Mouse (Mus musculus): Measurements from ENCODE around the gene Focad. TPM values are rescaled to one million over a fixed set of nuclear protein-coding genes. Genes with fewer than 3 reads are reported as not detected.

Focad gene
- polyA plus RNA-seq, 1 experiment, result 7.7 TPM

DNA sequence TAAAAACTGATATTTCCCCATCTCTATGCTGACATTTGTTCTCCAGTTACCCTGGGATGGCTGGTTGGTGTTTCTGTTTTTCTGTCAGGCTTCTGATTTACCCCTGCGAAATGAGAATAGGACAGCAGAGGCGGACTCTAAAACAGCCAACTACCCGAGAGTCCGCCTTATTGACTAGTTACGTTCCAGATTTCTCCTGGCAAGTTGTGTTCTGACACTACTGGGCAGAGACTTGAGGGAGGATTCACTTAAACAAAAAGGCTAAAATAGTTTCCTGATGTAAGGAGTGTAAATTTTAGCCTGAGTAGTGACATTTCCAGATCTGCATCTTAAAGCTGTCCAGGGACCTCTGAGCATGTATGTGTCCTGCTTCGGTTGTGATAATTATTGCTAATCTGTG lies 308.5 kb downstream of the Focad start:
- no peak overlapping the region for H3K27ac ChIP-seq (ENCODE audit: control insufficient read depth, insufficient read depth, low read depth, low read length, poor library complexity)
- TF ChIP-seq POLR2A (IDR thresholded peaks at IDR 0.05; ENCODE audit: borderline replicate concordance, control insufficient read depth, low read depth, low read length) (no peak), CTCF (IDR thresholded peaks at IDR 0.05; ENCODE audit: control insufficient read depth, insufficient read depth, low read length) (no peak)
- WGBS, result 82% methylated on average over 6 of the region's 6 CpGs
- no peak overlapping the region for H3K4me3 ChIP-seq (replicated peaks; ENCODE audit: control insufficient read depth, low read depth, low read length)
- no peaks in the 10 kb centered on the region; the same call in 1 of the 2 replicates for H3K4me1 ChIP-seq (ENCODE audit: control insufficient read depth, insufficient read depth, low read length)

DNA sequence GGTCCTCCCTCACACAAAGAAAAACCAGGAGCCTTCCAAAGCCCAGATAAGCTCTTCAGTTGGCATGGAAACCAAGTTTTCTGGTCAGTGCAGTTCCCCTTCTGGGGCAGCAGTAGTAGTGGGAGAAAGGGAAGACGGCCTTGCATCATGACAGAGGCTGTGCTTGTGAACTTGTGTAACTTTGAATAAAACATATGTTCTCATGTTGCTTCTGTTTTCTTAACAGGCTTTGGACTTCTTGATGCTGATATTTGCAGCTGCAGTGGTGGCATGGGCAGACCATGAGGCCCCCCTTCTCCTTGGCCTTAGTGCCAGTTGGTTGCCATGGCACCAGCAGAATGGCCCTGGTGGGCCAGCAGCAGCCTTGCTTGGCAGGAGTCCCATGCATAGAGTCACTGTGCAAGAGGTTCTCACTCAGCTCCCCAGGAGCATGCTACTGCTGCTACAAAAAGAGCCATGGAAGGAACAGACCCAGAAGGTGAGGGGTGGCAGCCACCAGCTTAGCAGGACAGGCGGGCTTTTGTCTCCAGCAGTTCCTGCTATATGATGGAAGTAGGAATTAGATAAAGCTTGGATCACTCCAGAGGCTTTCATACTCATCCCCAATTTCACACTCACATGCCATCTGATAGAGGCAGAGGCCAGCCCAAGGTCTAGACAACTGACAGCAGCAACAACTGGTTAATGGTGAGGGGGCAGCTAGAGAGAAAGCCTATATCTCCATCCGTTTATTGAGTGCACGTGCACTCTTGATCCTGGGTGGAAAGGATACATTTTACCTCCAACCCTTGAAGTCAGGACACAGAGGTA lies 312.7 kb downstream of the Focad start:
- TF ChIP-seq POLR2A (IDR thresholded peaks at IDR 0.05; ENCODE audit: borderline replicate concordance, control insufficient read depth, low read depth, low read length) (no peak), CTCF (IDR thresholded peaks at IDR 0.05; ENCODE audit: control insufficient read depth, insufficient read depth, low read length) (no peak)

DNA sequence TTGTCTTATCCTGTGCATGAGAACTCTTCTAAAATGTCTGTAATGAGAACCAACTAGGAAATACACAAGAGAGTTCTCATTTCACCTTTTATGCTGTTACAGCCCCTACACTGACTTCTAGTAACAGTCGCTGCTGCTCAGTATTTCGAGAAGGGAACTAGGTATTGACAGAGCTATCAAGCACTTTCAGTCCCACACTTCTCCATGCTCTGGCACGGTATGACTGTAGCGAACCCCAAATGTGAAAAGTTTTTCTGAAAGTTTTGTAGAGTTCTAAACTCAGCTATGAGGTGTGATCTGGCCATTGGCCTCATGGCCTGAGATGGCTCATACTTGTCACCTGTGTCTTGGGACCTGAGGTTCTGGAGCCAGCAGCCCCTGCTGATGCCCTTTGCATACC lies 314.9 kb downstream of the Focad start:
- Histone ChIP-seq H3K4me3 (replicated peaks; ENCODE audit: control insufficient read depth, low read depth, low read length) (no peak overlapping the region), H3K27ac (ENCODE audit: control insufficient read depth, insufficient read depth, low read depth, low read length, poor library complexity) (no peak overlapping the region), H3K4me1 (ENCODE audit: control insufficient read depth, insufficient read depth, low read length) (no peaks in the 10 kb centered on the region; the same call in 1 of the 2 replicates)
- WGBS, result 86% methylated on average over 4 of the region's 4 CpGs
- no peak for TF ChIP-seq POLR2A (IDR thresholded peaks at IDR 0.05; ENCODE audit: borderline replicate concordance, control insufficient read depth, low read depth, low read length)
- no peak for TF ChIP-seq CTCF (IDR thresholded peaks at IDR 0.05; ENCODE audit: control insufficient read depth, insufficient read depth, low read length)

More for the DNA sequence above, 312.7 kb downstream of the Focad start:
- Histone ChIP-seq H3K4me3 (replicated peaks; ENCODE audit: control insufficient read depth, low read depth, low read length) (no peak overlapping the region), H3K27ac (ENCODE audit: control insufficient read depth, insufficient read depth, low read depth, low read length, poor library complexity) (peak overlapping the region; percentile 52; the same call in 1 of the 2 replicates), H3K4me1 (ENCODE audit: control insufficient read depth, insufficient read depth, low read length) (no peaks in the 10 kb centered on the region; the same call in 1 of the 2 replicates)
- 66% methylated on average over 4 of the region's 4 CpGs for whole genome bisulfite sequencing

DNA sequence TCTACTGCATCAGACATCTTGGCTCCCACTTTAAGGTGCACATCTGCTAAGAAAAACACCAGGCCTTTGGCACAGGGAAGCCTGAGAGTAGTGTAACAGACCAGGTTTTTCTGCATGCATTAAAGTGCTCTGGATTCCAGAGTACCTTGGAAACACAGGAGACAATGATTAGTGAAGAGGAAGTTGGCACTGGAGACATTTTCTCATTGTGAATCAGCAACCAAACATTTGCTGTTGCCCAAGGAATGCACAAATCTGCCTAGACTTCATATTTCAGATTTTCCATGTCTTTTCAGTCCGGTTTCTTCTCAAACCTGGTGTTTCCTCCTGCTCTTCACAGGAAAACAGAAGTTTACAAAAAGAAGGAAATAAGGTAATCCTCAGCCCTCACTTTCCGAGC lies 317.9 kb downstream of the Focad start:
- Histone ChIP-seq H3K27ac (ENCODE audit: control insufficient read depth, insufficient read depth, low read depth, low read length, poor library complexity) (no peak overlapping the region), H3K4me1 (ENCODE audit: control insufficient read depth, insufficient read depth, low read length) (no peaks in the 10 kb centered on the region; the same call in 1 of the 2 replicates), H3K4me3 (replicated peaks; ENCODE audit: control insufficient read depth, low read depth, low read length) (no peak overlapping the region)
- no peak for TF ChIP-seq POLR2A (IDR thresholded peaks at IDR 0.05; ENCODE audit: borderline replicate concordance, control insufficient read depth, low read depth, low read length)
- no peak for TF ChIP-seq CTCF (IDR thresholded peaks at IDR 0.05; ENCODE audit: control insufficient read depth, insufficient read depth, low read length)
- 42% methylated on average over 2 of the region's 2 CpGs for WGBS

- 26% methylated on average over 2 of the region's 2 CpGs for WGBS
- Histone ChIP-seq H3K4me3 (replicated peaks; ENCODE audit: control insufficient read depth, low read depth, low read length) (no peak overlapping the region), H3K27ac (ENCODE audit: control insufficient read depth, insufficient read depth, low read depth, low read length, poor library complexity) (no peak overlapping the region), H3K4me1 (ENCODE audit: control insufficient read depth, insufficient read depth, low read length) (no peaks in the 10 kb centered on the region; the same call in 1 of the 2 replicates)
- TF ChIP-seq POLR2A (IDR thresholded peaks at IDR 0.05; ENCODE audit: borderline replicate concordance, control insufficient read depth, low read depth, low read length) (no peak), CTCF (IDR thresholded peaks at IDR 0.05; ENCODE audit: control insufficient read depth, insufficient read depth, low read length) (no peak)
These were observed 320.6 kb downstream of the Focad start for GRCm38 (mm10) chr4:88415017-88415416.

- Histone ChIP-seq H3K4me1 (ENCODE audit: control insufficient read depth, insufficient read depth, low read length) (no peaks in the 10 kb centered on the region; the same call in 1 of the 2 replicates), H3K27ac (ENCODE audit: control insufficient read depth, insufficient read depth, low read depth, low read length, poor library complexity) (no peak overlapping the region), H3K4me3 (replicated peaks; ENCODE audit: control insufficient read depth, low read depth, low read length) (no peak overlapping the region)
- 76% methylated on average over 5 of the region's 5 CpGs for WGBS
- TF ChIP-seq POLR2A (IDR thresholded peaks at IDR 0.05; ENCODE audit: borderline replicate concordance, control insufficient read depth, low read depth, low read length) (no peak), CTCF (IDR thresholded peaks at IDR 0.05; ENCODE audit: control insufficient read depth, insufficient read depth, low read length) (no peak)
These were observed 324.9 kb downstream of the Focad start for GRCm38 (mm10) chr4:88419378-88419777.

DNA sequence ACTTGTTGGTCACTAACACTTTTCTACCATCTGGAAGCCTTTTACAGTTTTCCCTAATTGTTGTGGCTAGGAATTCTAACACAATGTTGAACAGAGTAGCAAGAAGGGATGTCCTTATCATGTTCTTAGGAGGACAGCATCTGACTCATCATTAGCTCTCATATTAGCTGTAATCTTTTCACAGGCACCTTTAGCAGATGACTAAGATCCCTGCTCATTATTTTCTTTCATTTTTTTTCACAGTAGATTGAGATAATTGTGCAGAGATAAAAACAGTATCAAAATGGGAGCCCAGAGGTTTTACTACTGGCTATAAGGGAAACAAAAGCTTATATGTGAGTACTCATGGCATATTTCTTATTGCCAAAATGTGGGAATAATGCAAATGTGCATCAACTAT lies 330.1 kb downstream of the Focad start:
- no peak overlapping the region for H3K27ac ChIP-seq (ENCODE audit: control insufficient read depth, insufficient read depth, low read depth, low read length, poor library complexity)
- TF ChIP-seq CTCF (IDR thresholded peaks at IDR 0.05; ENCODE audit: control insufficient read depth, insufficient read depth, low read length) (no peak), POLR2A (IDR thresholded peaks at IDR 0.05; ENCODE audit: borderline replicate concordance, control insufficient read depth, low read depth, low read length) (no peak)
- no peak overlapping the region for H3K4me3 ChIP-seq (replicated peaks; ENCODE audit: control insufficient read depth, low read depth, low read length)
- H3K4me1 ChIP-seq (ENCODE audit: control insufficient read depth, insufficient read depth, low read length), result no peaks in the 10 kb centered on the region

GRCm38 (mm10) chr4:88427630-88428239 lies 333.3 kb downstream of the Focad start:
- Histone ChIP-seq H3K4me3 (replicated peaks; ENCODE audit: control insufficient read depth, low read depth, low read length) (no peak overlapping the region), H3K4me1 (ENCODE audit: control insufficient read depth, insufficient read depth, low read length) (peaks cover 2% of the 10 kb centered on the region; the same call in 1 of the 2 replicates), H3K27ac (ENCODE audit: control insufficient read depth, insufficient read depth, low read depth, low read length, poor library complexity) (no peak overlapping the region)
- TF ChIP-seq CTCF (IDR thresholded peaks at IDR 0.05; ENCODE audit: control insufficient read depth, insufficient read depth, low read length) (no peak), POLR2A (IDR thresholded peaks at IDR 0.05; ENCODE audit: borderline replicate concordance, control insufficient read depth, low read depth, low read length) (no peak)
- 85% methylated on average over 2 of the region's 2 CpGs for WGBS
